Mouse (Mus musculus) CD4-positive, CD25-positive, alpha-beta regulatory T cell (primary cell): ENCODE measurements around the gene Sgcd. TPM values are rescaled to one million over a fixed set of nuclear protein-coding genes. Genes with fewer than 3 reads are reported as not detected.

Experiments
- polyA plus RNA-seq: library from polyadenylated mRNA; unstranded; fragments of 100-300 nt; shearing (Covaris generic); gene quantifications from one replicate; pipeline ENCODE4 v1.2.1, GENCODE M21; 2017

The Sgcd gene
- polyA plus RNA-seq = not detected

GRCm38 (mm10) chr11:47988697-47989533 is at the start of gene Sgcd:
Gene Sgcd (minus strand): TSS chr11:47988969.

